Mouse (Mus musculus): ENCODE measurements around the gene Tril.

DNA sequence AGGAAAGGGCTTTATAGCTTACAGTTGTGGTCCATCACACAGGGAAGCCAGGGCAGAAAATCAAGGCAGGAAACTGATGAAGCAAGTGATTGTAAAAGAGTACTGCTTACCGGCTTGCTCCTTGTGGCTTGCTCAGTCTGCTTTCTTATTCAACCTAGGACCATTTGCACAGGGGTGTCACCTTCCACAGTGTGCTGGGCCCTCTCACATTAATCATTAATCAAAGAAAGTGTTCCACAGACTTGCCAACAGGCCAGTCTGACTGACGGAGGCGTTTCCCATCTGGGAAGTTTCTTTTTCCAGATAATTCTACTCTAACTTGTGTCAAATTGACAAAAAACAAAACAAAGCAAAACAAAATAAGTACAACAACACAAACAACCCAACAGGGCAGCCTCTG lies 32.9 kb upstream of the Tril start:
- TF ChIP-seq CTCF (IDR thresholded peaks at IDR 0.05; ENCODE audit: control insufficient read depth, insufficient read depth, low read length) (no peak), POLR2A (IDR thresholded peaks at IDR 0.05; ENCODE audit: borderline replicate concordance, control insufficient read depth, low read depth, low read length) (no peak)

All from bone marrow, adult 2 months (tissue).